Mouse (Mus musculus) heart, embryonic 14.5 days (tissue): Measurements from ENCODE around the gene Mmp23. TPM values are rescaled to one million over a fixed set of nuclear protein-coding genes. Genes with fewer than 3 reads are reported as not detected.
"Not testable (repeated sequence)": the region's sequence is repeated elsewhere in the genome, so short reads cannot be mapped to it uniquely, and the experiment has no call there.

ENCODE experiments used
- ATAC-seq: fragments of 200-750 bp; cut with Nextera tagmentation; 2 replicates; pipeline ENCODE4 v1.8.0; 2017; ENCODE audit warnings: low read depth, moderate TSS enrichment; ENCODE audit not compliant: insufficient number of reproducible peaks, insufficient read depth, low FRiP score
- H3K27ac ChIP-seq, 2 experiments: fragments of 200-500 bp in 1 of 2; fragments of 300-500 bp in 1 of 2; sonication (generic) in 1 of 2; replicated peaks in 1 of 2; 2 replicates each; pipeline ENCODE4 v1.5.1; 2012 to 2014; ENCODE audit warnings: low read depth in 2 of 2, low read length in 2 of 2, control low read depth in 1 of 2, mild to moderate bottlenecking in 1 of 2, mixed read lengths in 1 of 2; ENCODE audit not compliant: control insufficient read depth in 1 of 2, insufficient read depth in 1 of 2
- H3K27me3 ChIP-seq: fragments of 300-500 bp; sonication (generic); 2 replicates; pipeline ENCODE4 v1.6.1; 2014; ENCODE audit warnings: mild to moderate bottlenecking, low read length, control low read depth; ENCODE audit not compliant: control insufficient read depth, insufficient read depth
- H3K36me3 ChIP-seq: fragments of 300-500 bp; sonication (generic); 2 replicates; pipeline ENCODE4 v1.6.1; 2014; ENCODE audit warnings: mild to moderate bottlenecking, control low read depth, low read length, mixed read lengths; ENCODE audit not compliant: control insufficient read depth, insufficient read depth
- H3K4me1 ChIP-seq, 2 experiments: fragments of 200-500 bp in 1 of 2; fragments of 300-500 bp in 1 of 2; sonication (generic) in 1 of 2; 2 replicates each; pipeline ENCODE4 v1.6.1; 2012 to 2014; ENCODE audit warnings: low read length in 2 of 2, control low read depth in 1 of 2, mixed read lengths in 1 of 2; ENCODE audit not compliant: control insufficient read depth in 2 of 2, insufficient read depth in 2 of 2
- H3K4me2 ChIP-seq: fragments of 300-500 bp; sonication (generic); 2 replicates; pipeline ENCODE4 v1.6.1; 2014; ENCODE audit warnings: mild to moderate bottlenecking, low read length
- H3K4me3 ChIP-seq, 2 experiments: fragments of 200-500 bp in 1 of 2; fragments of 300-500 bp in 1 of 2; sonication (generic) in 1 of 2; 2 replicates each; pipeline ENCODE4 v1.5.1; 2012 to 2014; ENCODE audit warnings: low read length in 2 of 2, mild to moderate bottlenecking in 2 of 2, control low read depth in 1 of 2, low read depth in 1 of 2, moderate library complexity in 1 of 2; ENCODE audit not compliant: control insufficient read depth in 1 of 2, insufficient read depth in 1 of 2
- H3K9ac ChIP-seq: fragments of 300-500 bp; sonication (generic); 2 replicates; pipeline ENCODE4 v1.6.1; 2014; ENCODE audit warnings: mild to moderate bottlenecking, low read length
- H3K9me3 ChIP-seq: fragments of 300-500 bp; sonication (generic); 2 replicates; pipeline ENCODE4 v1.6.1; 2016; ENCODE audit warnings: low read length, control low read depth; ENCODE audit not compliant: control insufficient read depth
- WGBS: fragments of 180-500 bp; shearing (Covaris S2); extraction: QIAGEN DNeasy Blood & Tissue Kit; methylation state at CpG from one replicate; pipeline ENCODE4 v1.1.7; 2014; 5-methylcytosine and 5-hydroxymethylcytosine counted together
- polyA plus RNA-seq: library from polyadenylated mRNA; unstranded; fragments of >200 nt; fragmentation: Nextera tagmentation; extraction: Ambion mirVana; gene quantifications from 2 replicates; pipeline ENCODE4 v1.2.1, GENCODE M21; 2014

Gene Mmp23
- polyA plus RNA-seq, 1 experiment from 2014 or later: 67.1 TPM

DNA sequence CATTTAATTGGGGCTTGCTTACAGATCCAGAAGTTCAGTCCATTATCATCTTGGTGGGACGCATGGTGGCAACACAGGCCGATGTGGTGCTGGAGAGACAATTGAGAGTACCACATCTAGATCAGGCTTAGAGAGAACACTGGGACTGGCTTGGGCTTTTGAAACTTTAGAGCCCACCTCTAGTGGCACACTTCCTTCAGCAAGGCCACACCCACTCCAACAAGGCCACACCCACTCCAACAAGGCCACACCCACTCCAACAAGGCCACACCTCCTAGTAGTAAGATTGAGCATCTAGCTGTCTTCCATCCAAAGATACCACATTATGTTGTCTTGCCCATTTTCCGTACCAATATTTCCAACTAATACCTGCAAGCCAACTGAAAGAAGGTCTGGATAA lies 39.2 kb upstream of the Mmp23 start:
- H3K27me3 ChIP-seq: peaks cover 17% of the 10 kb centered on the region; the same call in 1 of the 2 replicates
- no peak overlapping the region for H3K27ac ChIP-seq
- peaks cover 0 to 3% of the 10 kb centered on the region in 2 experiments; a peak in 3 of 4 replicates for H3K4me1 ChIP-seq
- H3K9ac ChIP-seq: no peak overlapping the region
- ATAC-seq: no peak
- H3K9me3 ChIP-seq: no peaks in the 10 kb centered on the region
- no peak overlapping the region for H3K4me2 ChIP-seq
- no peak overlapping the region for H3K4me3 ChIP-seq
- H3K36me3 ChIP-seq: no peaks in the 10 kb centered on the region
- 88% methylated on average over 3 of the region's 3 CpGs for WGBS

GRCm38 (mm10) chr4:155690571-155691375 lies 37.6 kb upstream of the Mmp23 start:
- 72% methylated on average over 12 of the region's 12 CpGs for WGBS
- no peak for ATAC-seq
- no peak overlapping the region for H3K4me3 ChIP-seq
- H3K9me3 ChIP-seq: no peaks in the 10 kb centered on the region
- H3K27ac ChIP-seq: no peak overlapping the region
- no peak overlapping the region for H3K4me2 ChIP-seq
- no peaks in the 10 kb centered on the region for H3K36me3 ChIP-seq
- H3K4me1 ChIP-seq: no peaks in the 10 kb centered on the region; a peak in 2 of 4 replicates
- peaks cover 12% of the 10 kb centered on the region; the same call in 1 of the 2 replicates for H3K27me3 ChIP-seq
- H3K9ac ChIP-seq: no peak overlapping the region

- H3K27ac ChIP-seq, ATAC-seq, H3K9ac ChIP-seq, H3K4me2 ChIP-seq, H3K4me3 ChIP-seq, H3K4me1 ChIP-seq, H3K36me3 ChIP-seq, H3K27me3 ChIP-seq, H3K9me3 ChIP-seq: not testable (repeated sequence)
- 71% methylated on average over 4 of the region's 4 CpGs for WGBS
Observed at GRCm38 (mm10) chr4:155687764-155688163, 34.6 kb upstream of the Mmp23 start.

- H3K4me1 ChIP-seq, H3K4me2 ChIP-seq, H3K9ac ChIP-seq, ATAC-seq, H3K27ac ChIP-seq, H3K4me3 ChIP-seq, H3K27me3 ChIP-seq, H3K36me3 ChIP-seq, H3K9me3 ChIP-seq: not testable (repeated sequence)
- 89% methylated on average over 15 of the region's 19 CpGs for WGBS
Observed at GRCm38 (mm10) chr4:155683670-155684277, 30.6 kb upstream of the Mmp23 start.

GRCm38 (mm10) chr4:155675991-155676390 lies 22.8 kb upstream of the Mmp23 start:
- Histone ChIP-seq H3K4me2 (no peak overlapping the region), H3K27ac (no peak overlapping the region), H3K4me1 (no peaks in the 10 kb centered on the region), H3K36me3 (no peaks in the 10 kb centered on the region), H3K9ac (no peak overlapping the region), H3K9me3 (no peaks in the 10 kb centered on the region), H3K27me3 (no peaks in the 10 kb centered on the region), H3K4me3 (no peak overlapping the region)
- ATAC-seq: no peak
- WGBS: 70% methylated on average over 2 of the region's 2 CpGs

DNA sequence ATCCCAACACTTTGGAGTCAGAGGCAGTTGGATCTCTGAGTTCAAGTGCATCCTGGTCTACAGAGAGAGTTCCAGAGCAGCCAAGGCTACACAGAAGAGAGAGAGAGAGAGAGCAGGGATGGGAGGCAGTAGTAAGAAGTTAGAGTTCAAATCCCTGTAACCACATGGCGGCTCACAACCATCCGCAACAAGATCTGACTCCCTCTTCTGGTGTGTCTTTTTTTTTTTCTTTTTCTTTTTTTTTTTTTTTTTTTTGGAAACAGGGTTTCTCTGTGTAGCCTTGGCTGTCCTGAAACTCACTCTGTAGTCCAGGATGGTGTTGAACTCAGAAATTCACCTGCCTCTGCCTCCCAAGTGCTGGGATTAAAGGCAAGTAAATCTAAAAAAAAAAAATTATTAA lies 18.9 kb upstream of the Mmp23 start:
- WGBS: 51% methylated on average over 2 of the region's 2 CpGs

DNA sequence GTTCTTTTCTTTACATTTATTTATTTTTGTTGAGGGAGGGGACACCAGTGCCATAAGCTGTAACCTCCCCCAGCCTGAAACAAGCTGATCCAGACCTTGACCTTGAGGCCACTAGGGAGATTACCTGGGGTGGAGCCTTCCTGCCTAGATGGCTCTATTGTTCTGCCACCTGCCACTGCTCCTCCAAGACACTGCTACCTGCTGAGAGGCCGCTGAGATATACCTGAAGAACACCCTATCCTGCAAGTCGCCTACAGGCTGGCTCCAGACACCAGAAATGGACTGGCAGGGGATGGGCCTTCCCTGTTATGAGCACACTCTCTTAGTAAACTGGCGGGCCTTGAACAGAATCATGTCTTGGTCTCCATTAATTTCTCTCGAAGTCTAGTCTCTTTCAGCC lies 17.1 kb upstream of the Mmp23 start:
- not testable (repeated sequence) for H3K4me3 ChIP-seq, H3K4me1 ChIP-seq, H3K9ac ChIP-seq, H3K27me3 ChIP-seq, H3K9me3 ChIP-seq, H3K4me2 ChIP-seq, ATAC-seq, H3K27ac ChIP-seq
- peaks cover 10% of the 10 kb centered on the region; the same call in 1 of the 2 replicates for H3K36me3 ChIP-seq
- WGBS: 74% methylated on average over 4 of the region's 4 CpGs

More for the DNA sequence above, 18.9 kb upstream of the Mmp23 start:
- Histone ChIP-seq H3K4me2 (no peak overlapping the region), H3K27ac (no peak overlapping the region), H3K4me3 (no peak overlapping the region), H3K9me3 (no peaks in the 10 kb centered on the region), H3K9ac (no peak overlapping the region), H3K4me1 (peaks cover 3 to 6% of the 10 kb centered on the region in 2 experiments), H3K36me3 (no peaks in the 10 kb centered on the region), H3K27me3 (no peaks in the 10 kb centered on the region)
- ATAC-seq: no peak
